Mouse (Mus musculus): Measurements from ENCODE around the gene Hist2h3c2. TPM values are rescaled to one million over a fixed set of nuclear protein-coding genes. Genes with fewer than 3 reads are reported as not detected.
A peak's percentile ranks its signal among the peaks of the same experiment; 100 is the strongest.
"Not testable (repeated sequence)": the region's sequence is repeated elsewhere in the genome, so short reads cannot be mapped to it uniquely, and the experiment has no call there.

The Hist2h3c2 gene
- polyA plus RNA-seq, 1 experiment from 2014 or later, result 8.1 TPM

GRCm38 (mm10) chr3:96243921-96244572 lies 5.1 kb upstream of the Hist2h3c2 start:
- TF ChIP-seq CTCF (IDR thresholded peaks at IDR 0.05; ENCODE audit: low read depth) (no peak), EP300 (IDR thresholded peaks at IDR 0.05; ENCODE audit: low read depth) (no peak)
- 52% methylated on average over 7 of the region's 7 CpGs for WGBS (ENCODE audit: insufficient replicate concordance)
- ATAC-seq, result no peak
- no peaks in the 10 kb centered on the region for H3K27me3 ChIP-seq (ENCODE audit: insufficient read depth, low read length)
- H3K4me3 ChIP-seq (ENCODE audit: low read depth, low read length), result peak overlapping the region; percentile 46
- H3K4me1 ChIP-seq (ENCODE audit: insufficient read depth), result peaks cover 30% of the 10 kb centered on the region
- peak overlapping the region; percentile 67 for H3K9ac ChIP-seq (replicated peaks)
- peak overlapping the region; percentile 95 for H3K27ac ChIP-seq (ENCODE audit: low read depth)
- DNase-seq, result peak; percentile 48
- peak overlapping the region; percentile 66 for H3K4me2 ChIP-seq (ENCODE audit: low read depth, low read length)
- no peaks in the 10 kb centered on the region for H3K9me3 ChIP-seq (ENCODE audit: low read length)
- H3K36me3 ChIP-seq (replicated peaks; ENCODE audit: insufficient read depth, low read length), result no peaks in the 10 kb centered on the region

- Histone ChIP-seq H3K4me1 (ENCODE audit: insufficient read depth) (peaks cover 37% of the 10 kb centered on the region), H3K36me3 (replicated peaks; ENCODE audit: insufficient read depth, low read length) (no peaks in the 10 kb centered on the region), H3K9ac (replicated peaks) (peak overlapping the region; percentile 66), H3K27ac (ENCODE audit: low read depth) (peak overlapping the region; percentile 92), H3K4me2 (ENCODE audit: low read depth, low read length) (peak overlapping the region; percentile 64), H3K9me3 (ENCODE audit: low read length) (no peaks in the 10 kb centered on the region), H3K27me3 (ENCODE audit: insufficient read depth, low read length) (no peaks in the 10 kb centered on the region), H3K4me3 (ENCODE audit: low read depth, low read length) (peak overlapping the region; percentile 34; the same call in 1 of the 2 replicates)
- ATAC-seq (no peak), DNase-seq (no peak)
- TF ChIP-seq CTCF (IDR thresholded peaks at IDR 0.05; ENCODE audit: low read depth) (no peak), EP300 (IDR thresholded peaks at IDR 0.05; ENCODE audit: low read depth) (no peak)
- WGBS (ENCODE audit: insufficient replicate concordance), result 80% methylated on average over 9 of the region's 9 CpGs
Observed at GRCm38 (mm10) chr3:96240799-96241197, 1.9 kb upstream of the Hist2h3c2 start.

GRCm38 (mm10) chr3:96239949-96240798 lies 1.2 kb upstream of the Hist2h3c2 start, which contains the start of gene Hist2h2aa2:
Hist2h2aa2 (minus strand) TSS chr3:96240276.
- H3K4me1 ChIP-seq (ENCODE audit: insufficient read depth), result peaks cover 37% of the 10 kb centered on the region

GRCm38 (mm10) chr3:96237904-96238511 lies 919 bp downstream of the Hist2h3c2 start:
- Histone ChIP-seq H3K4me1 (ENCODE audit: insufficient read depth) (peaks cover 22% of the 10 kb centered on the region), H3K4me2 (ENCODE audit: low read depth, low read length) (peak overlapping the region; percentile 70), H3K9me3 (ENCODE audit: low read length) (no peaks in the 10 kb centered on the region), H3K27me3 (ENCODE audit: insufficient read depth, low read length) (no peaks in the 10 kb centered on the region), H3K27ac (ENCODE audit: low read depth) (peak overlapping the region; percentile 94), H3K36me3 (replicated peaks; ENCODE audit: insufficient read depth, low read length) (no peaks in the 10 kb centered on the region), H3K4me3 (ENCODE audit: low read depth, low read length) (peak overlapping the region; percentile 59), H3K9ac (replicated peaks) (peak overlapping the region; percentile 80)
- no peak for ATAC-seq
- no peak for TF ChIP-seq CTCF (IDR thresholded peaks at IDR 0.05; ENCODE audit: low read depth)
- 0 out of 2 replicates have a peak, but pooled peaks have one; percentile 30 for TF ChIP-seq EP300 (IDR thresholded peaks at IDR 0.05; ENCODE audit: low read depth)
- no peak for DNase-seq
- under 1% methylated on average over 12 of the region's 12 CpGs for WGBS (ENCODE audit: insufficient replicate concordance)

More at GRCm38 (mm10) chr3:96239949-96240798, 1.2 kb upstream of the Hist2h3c2 start, which contains the start of gene Hist2h2aa2:
- not testable (repeated sequence) for H3K36me3 ChIP-seq (replicated peaks; ENCODE audit: insufficient read depth, low read length); H3K27me3 ChIP-seq (ENCODE audit: insufficient read depth, low read length); H3K9me3 ChIP-seq (ENCODE audit: low read length)
- ATAC-seq (peak; percentile 71), DNase-seq (peak; percentile 81)
- H3K4me2 ChIP-seq (ENCODE audit: low read depth, low read length), result peak within 1 kb of the TSS; percentile 64
- peak; percentile 27; the same call in 1 of the 2 replicates for TF ChIP-seq EP300 (IDR thresholded peaks at IDR 0.05; ENCODE audit: low read depth)
- H3K4me3 ChIP-seq (ENCODE audit: low read depth, low read length), result peak within 1 kb of the TSS; percentile 34
- H3K9ac ChIP-seq (replicated peaks), result peak within 1 kb of the TSS; percentile 66
- WGBS (ENCODE audit: insufficient replicate concordance), result 10% methylated on average over 9 of the region's 85 CpGs
- H3K27ac ChIP-seq (ENCODE audit: low read depth), result peak within 1 kb of the TSS; percentile 92

- H3K4me3 ChIP-seq (ENCODE audit: low read depth, low read length), result peak overlapping the region; percentile 59
- DNase-seq (peak; percentile 38), ATAC-seq (no peak)
- H3K36me3 ChIP-seq (replicated peaks; ENCODE audit: insufficient read depth, low read length), result no peaks in the 10 kb centered on the region
- H3K4me2 ChIP-seq (ENCODE audit: low read depth, low read length), result peak overlapping the region; percentile 70
- H3K27ac ChIP-seq (ENCODE audit: low read depth), result peak overlapping the region; percentile 94
- H3K9ac ChIP-seq (replicated peaks), result peak overlapping the region; percentile 80
- H3K27me3 ChIP-seq (ENCODE audit: insufficient read depth, low read length), result no peaks in the 10 kb centered on the region
- TF ChIP-seq EP300 (IDR thresholded peaks at IDR 0.05; ENCODE audit: low read depth), result no peak; the same call in 1 of the 2 replicates
- no peak for TF ChIP-seq CTCF (IDR thresholded peaks at IDR 0.05; ENCODE audit: low read depth)
- peaks cover 22% of the 10 kb centered on the region for H3K4me1 ChIP-seq (ENCODE audit: insufficient read depth)
- 21% methylated on average over 7 of the region's 7 CpGs for WGBS (ENCODE audit: insufficient replicate concordance)
- no peaks in the 10 kb centered on the region for H3K9me3 ChIP-seq (ENCODE audit: low read length)
Observed at GRCm38 (mm10) chr3:96237335-96237903, 1.5 kb downstream of the Hist2h3c2 start.
